Mouse (Mus musculus): ENCODE measurements around the gene Zbbx. TPM values are rescaled to one million over a fixed set of nuclear protein-coding genes. Genes with fewer than 3 reads are reported as not detected.
A peak's percentile ranks its signal among the peaks of the same experiment; 100 is the strongest.

The Zbbx gene
- total RNA-seq (2021): 1 to 10 TPM; 3.1 to 4.4 TPM

GRCm38 (mm10) chr3:75164838-75165496 lies at the start of gene Zbbx:
TSS of gene Zbbx (minus strand) at chr3:75165034.
- peak; percentile 82 for DNase-seq (ENCODE audit: low spot score in 2 of 2)
- intact Hi-C loops (cut with DNase I): no loop called here

- DNase-seq (ENCODE audit: low spot score in 2 of 2): peak; percentile 40 to 56
- intact Hi-C loops (cut with DNase I): no loop called here
Measured at GRCm38 (mm10) chr3:75202808-75203503, 38.1 kb upstream of the Zbbx start.

- intact Hi-C loops (cut with DNase I): no loop called here
- no peak for DNase-seq (ENCODE audit: low spot score in 2 of 2)
Measured at GRCm38 (mm10) chr3:75182606-75183005, 17.8 kb upstream of the Zbbx start.

- no peak for DNase-seq (ENCODE audit: low spot score in 2 of 2)
- intact Hi-C loops (cut with DNase I): no loop called here
Measured at GRCm38 (mm10) chr3:75141876-75142275, 23.0 kb downstream of the Zbbx start.

GRCm38 (mm10) chr3:75104867-75105266 lies 60.0 kb downstream of the Zbbx start:
- intact Hi-C loops (cut with DNase I): no loop called here
- DNase-seq (ENCODE audit: low spot score in 2 of 2): peak; percentile 27 to 60

GRCm38 (mm10) chr3:75085762-75086161 lies 79.1 kb downstream of the Zbbx start:
- intact Hi-C loops (cut with DNase I): no loop called here
- no peak for DNase-seq (ENCODE audit: low spot score in 2 of 2)

GRCm38 (mm10) chr3:75078906-75079305 lies 85.9 kb downstream of the Zbbx start:
- intact Hi-C loops (cut with DNase I): no loop called here
- DNase-seq (ENCODE audit: low spot score in 2 of 2): no peak

- intact Hi-C loops (cut with DNase I): no loop called here
- DNase-seq (ENCODE audit: low spot score in 2 of 2): peak; percentile 5 to 49
Measured at GRCm38 (mm10) chr3:75009701-75010100, 155.1 kb downstream of the Zbbx start.

Other genes with a start within 250 kb of the Zbbx start
- not detected for gene Serpini2, start 105.0 kb upstream of the Zbbx start, total RNA-seq (2021)